Mouse (Mus musculus) small intestine, adult 2 months (tissue): ENCODE data around the gene Cpa2.

Source experiments
- CTCF ChIP-seq: fragments of 200-500 bp; IDR thresholded peaks from 2 replicates; pipeline ENCODE4 v1.5.1; 2012; ENCODE audit warnings: low read depth, mild to moderate bottlenecking, control low read depth, inconsistent platforms, low read length, moderate library complexity, mixed read lengths; ENCODE audit not compliant: insufficient replicate concordance, insufficient read length; ENCODE audit errors: extremely low read depth
- POLR2A ChIP-seq: fragments of 200-500 bp; IDR thresholded peaks from 2 replicates; pipeline ENCODE4 v1.6.1; 2012; ENCODE audit warnings: low read depth, mild to moderate bottlenecking, control low read depth, inconsistent platforms, low read length, moderate library complexity

DNA sequence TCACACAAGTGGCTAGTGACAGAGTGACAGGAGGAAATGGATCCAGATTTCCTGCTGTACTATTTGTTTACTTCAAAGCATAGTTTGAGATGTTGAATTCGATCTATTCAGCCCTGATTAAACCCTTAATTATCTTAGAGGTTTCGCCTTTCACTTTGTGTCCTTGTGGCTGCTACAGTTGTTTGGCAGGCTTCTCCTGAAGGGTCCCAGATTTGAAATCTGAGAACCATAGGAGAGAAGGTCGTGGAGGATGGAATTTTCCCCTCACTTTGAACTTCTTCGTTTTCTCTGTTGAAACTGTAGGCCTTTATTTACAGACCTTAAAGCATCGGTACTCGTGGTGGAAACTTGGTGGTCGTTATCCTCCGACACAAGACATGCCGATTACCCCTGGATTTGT lies 27.1 kb upstream of the Cpa2 start:
- TF ChIP-seq POLR2A (no peak), CTCF (no peak)
